Mouse (Mus musculus) liver, embryonic 13.5 days (tissue): ENCODE results near the gene Zfp273. TPM values are rescaled to one million over a fixed set of nuclear protein-coding genes. Genes with fewer than 3 reads are reported as not detected.
"Not testable (repeated sequence)": the region's sequence is repeated elsewhere in the genome, so short reads cannot be mapped to it uniquely, and the experiment has no call there.

Experiments
- ATAC-seq: fragments of 200-750 bp; cut with Nextera tagmentation; 2 replicates; pipeline ENCODE4 v1.8.0; 2017; ENCODE audit warnings: low read depth, mild to moderate bottlenecking, moderate number of reproducible peaks, moderate library complexity
- DNase-seq: peaks from one replicate; pipeline ENCODE4 v3.0.0; 2022
- H3K27ac ChIP-seq: fragments of 300-500 bp; sonication (generic); 2 replicates; pipeline ENCODE4 v1.5.1; 2015; ENCODE audit warnings: moderate library complexity, mild to moderate bottlenecking, inconsistent platforms
- H3K27me3 ChIP-seq: fragments of 300-500 bp; sonication (generic); 2 replicates; pipeline ENCODE4 v1.6.1; 2015; ENCODE audit warnings: mild to moderate bottlenecking, inconsistent platforms
- H3K36me3 ChIP-seq: fragments of 300-500 bp; sonication (generic); 2 replicates; pipeline ENCODE4 v1.6.1; 2015; ENCODE audit warnings: mild to moderate bottlenecking, inconsistent platforms
- H3K4me1 ChIP-seq: fragments of 300-500 bp; sonication (generic); replicated peaks from 2 replicates; pipeline ENCODE4 v1.6.1; 2015; ENCODE audit warnings: inconsistent platforms
- H3K4me2 ChIP-seq: fragments of 300-500 bp; sonication (generic); 2 replicates; pipeline ENCODE4 v1.6.1; 2015; ENCODE audit warnings: inconsistent platforms, mild to moderate bottlenecking, moderate library complexity
- H3K4me3 ChIP-seq: fragments of 300-500 bp; sonication (generic); replicated peaks from 2 replicates; pipeline ENCODE4 v1.5.1; 2015; ENCODE audit warnings: mild to moderate bottlenecking, inconsistent platforms
- H3K9ac ChIP-seq: fragments of 300-500 bp; sonication (generic); 2 replicates; pipeline ENCODE4 v1.6.1; 2015; ENCODE audit warnings: mild to moderate bottlenecking, inconsistent platforms
- H3K9me3 ChIP-seq: fragments of 300-500 bp; sonication (generic); replicated peaks from 2 replicates; pipeline ENCODE4 v1.6.1; 2016; ENCODE audit warnings: inconsistent platforms
- WGBS: fragments of 180-500 bp; shearing (Covaris S2); methylation state at CpG from one replicate; pipeline ENCODE4 v1.1.7; 2015; ENCODE audit not compliant: insufficient replicate concordance; 5-methylcytosine and 5-hydroxymethylcytosine counted together
- polyA plus RNA-seq: library from polyadenylated mRNA; unstranded; fragments of >200 nt; fragmentation: Nextera tagmentation; extraction: Ambion mirVana; gene quantifications from 2 replicates; pipeline ENCODE4 v1.2.1, GENCODE M21; 2015

Gene Zfp273
- polyA plus RNA-seq = 1.7 and 2.1 TPM in 2 replicates

- ATAC-seq (peak; percentile 92), DNase-seq (peak; percentile 51)
- peaks cover 3% of the 10 kb centered on the region; the same call in 1 of the 2 replicates for H3K4me1 ChIP-seq
- peaks cover 9% of the 10 kb centered on the region; the same call in 1 of the 2 replicates for H3K36me3 ChIP-seq
- H3K9me3 ChIP-seq = no peaks in the 10 kb centered on the region
- peak within 1 kb of the TSS; percentile 75 for H3K4me3 ChIP-seq
- peak within 1 kb of the TSS; percentile 66 for H3K4me2 ChIP-seq
- 4% methylated on average over 31 of the region's 31 CpGs for WGBS
- H3K27me3 ChIP-seq = no peaks in the 10 kb centered on the region
- peak within 1 kb of the TSS; percentile 54 for H3K27ac ChIP-seq
- H3K9ac ChIP-seq = peak within 1 kb of the TSS; percentile 68
These were observed at the start of gene Zfp273 for GRCm38 (mm10) chr13:67813710-67814660. Gene Zfp273 (plus strand): TSS chr13:67813740.

- no peak within 1 kb of the TSS for H3K27ac ChIP-seq
These were observed 34.0 kb upstream of the Zfp273 start, which contains the start of gene Zfp493 for GRCm38 (mm10) chr13:67779265-67780221. Gene Zfp493 (plus strand): TSS chr13:67779693.

GRCm38 (mm10) chr13:67791921-67792455 lies 21.6 kb upstream of the Zfp273 start:
- no peaks in the 10 kb centered on the region for H3K9me3 ChIP-seq

More at GRCm38 (mm10) chr13:67779265-67780221, 34.0 kb upstream of the Zfp273 start, which contains the start of gene Zfp493:
- Histone ChIP-seq H3K4me3 (peak within 1 kb of the TSS; percentile 68), H3K9me3 (no peaks in the 10 kb centered on the region), H3K9ac (peak within 1 kb of the TSS; percentile 66), H3K27me3 (no peaks in the 10 kb centered on the region), H3K4me2 (peak within 1 kb of the TSS; percentile 76), H3K4me1 (peaks cover 8% of the 10 kb centered on the region), H3K36me3 (no peaks in the 10 kb centered on the region)
- DNase-seq (peak; percentile 40), ATAC-seq (peak; percentile 91)
- WGBS = 5% methylated on average over 26 of the region's 26 CpGs

GRCm38 (mm10) chr13:67798618-67799017 lies 14.9 kb upstream of the Zfp273 start:
- Histone ChIP-seq H3K4me2 (no peak overlapping the region), H3K36me3 (no peaks in the 10 kb centered on the region), H3K9me3 (no peaks in the 10 kb centered on the region), H3K27me3 (no peaks in the 10 kb centered on the region), H3K4me3 (no peak overlapping the region), H3K9ac (no peak overlapping the region), H3K4me1 (no peaks in the 10 kb centered on the region; the same call in 1 of the 2 replicates), H3K27ac (no peak overlapping the region)
- no peak for DNase-seq
- WGBS = 78% methylated on average over 3 of the region's 3 CpGs
- ATAC-seq = no peak

More at GRCm38 (mm10) chr13:67791921-67792455, 21.6 kb upstream of the Zfp273 start:
- H3K4me1 ChIP-seq = no peaks in the 10 kb centered on the region
- no peak overlapping the region for H3K27ac ChIP-seq
- no peak overlapping the region for H3K4me3 ChIP-seq
- no peak overlapping the region for H3K9ac ChIP-seq
- peaks cover 4% of the 10 kb centered on the region; the same call in 1 of the 2 replicates for H3K36me3 ChIP-seq
- DNase-seq (no peak), ATAC-seq (no peak)
- no peak overlapping the region for H3K4me2 ChIP-seq
- 78% methylated on average over 10 of the region's 10 CpGs for WGBS
- no peaks in the 10 kb centered on the region for H3K27me3 ChIP-seq

- H3K9ac ChIP-seq, ATAC-seq, DNase-seq, H3K27ac ChIP-seq, H3K4me2 ChIP-seq, H3K36me3 ChIP-seq, H3K4me1 ChIP-seq, H3K27me3 ChIP-seq, H3K9me3 ChIP-seq, H3K4me3 ChIP-seq: not testable (repeated sequence)
- 72% methylated on average over 3 of the region's 3 CpGs for WGBS
These were observed 14.4 kb upstream of the Zfp273 start for GRCm38 (mm10) chr13:67799151-67799550.

GRCm38 (mm10) chr13:67811651-67812210 lies 1.8 kb upstream of the Zfp273 start:
- H3K27me3 ChIP-seq = no peaks in the 10 kb centered on the region
- H3K9ac ChIP-seq = no peak overlapping the region
- no peaks in the 10 kb centered on the region for H3K9me3 ChIP-seq
- H3K27ac ChIP-seq = no peak overlapping the region
- H3K4me1 ChIP-seq = peaks cover 3% of the 10 kb centered on the region; the same call in 1 of the 2 replicates
- no peak overlapping the region for H3K4me3 ChIP-seq
- ATAC-seq (no peak), DNase-seq (no peak)
- 0 out of 2 replicates have a peak, but pooled peaks cover 3% of the 10 kb centered on the region for H3K36me3 ChIP-seq
- WGBS = 30% methylated on average over 1 of the region's 1 CpGs
- no peak overlapping the region for H3K4me2 ChIP-seq

GRCm38 (mm10) chr13:67812961-67813709 lies 405 bp upstream of the Zfp273 start:
- peak overlapping the region; percentile 68; the same call in 1 of the 2 replicates for H3K9ac ChIP-seq
- H3K36me3 ChIP-seq = 0 out of 2 replicates have a peak, but pooled peaks cover 3% of the 10 kb centered on the region
- no peak for DNase-seq
- H3K4me3 ChIP-seq = peak overlapping the region; percentile 75
- no peaks in the 10 kb centered on the region for H3K27me3 ChIP-seq
- H3K9me3 ChIP-seq = no peaks in the 10 kb centered on the region
- no peak overlapping the region for H3K27ac ChIP-seq
- peak overlapping the region; percentile 66 for H3K4me2 ChIP-seq
- ATAC-seq = no peak
- peaks cover 3% of the 10 kb centered on the region; the same call in 1 of the 2 replicates for H3K4me1 ChIP-seq
- WGBS = 69% methylated on average over 8 of the region's 8 CpGs

GRCm38 (mm10) chr13:67818636-67819035 lies 5.1 kb downstream of the Zfp273 start:
- no peak for DNase-seq
- Histone ChIP-seq H3K27ac (no peak overlapping the region), H3K27me3 (no peaks in the 10 kb centered on the region), H3K9ac (no peak overlapping the region), H3K4me3 (no peak overlapping the region), H3K9me3 (no peaks in the 10 kb centered on the region), H3K4me2 (no peak overlapping the region), H3K36me3 (peaks cover 23% of the 10 kb centered on the region), H3K4me1 (peaks cover 3% of the 10 kb centered on the region; the same call in 1 of the 2 replicates)
- no peak for ATAC-seq
- WGBS = 51% methylated on average over 1 of the region's 1 CpGs

- Histone ChIP-seq H3K27me3 (no peaks in the 10 kb centered on the region), H3K9ac (peak within 1 kb of the TSS; percentile 61), H3K4me3 (peak within 1 kb of the TSS; percentile 65), H3K4me2 (peak within 1 kb of the TSS; percentile 68), H3K9me3 (no peaks in the 10 kb centered on the region), H3K4me1 (peaks cover 5% of the 10 kb centered on the region; the same call in 1 of the 2 replicates), H3K36me3 (peaks cover 6% of the 10 kb centered on the region), H3K27ac (no peak within 1 kb of the TSS)
- peak; percentile 68 for ATAC-seq
- 4% methylated on average over 14 of the region's 14 CpGs for WGBS
- no peak for DNase-seq
These were observed 17.4 kb downstream of the Zfp273 start, which contains the start of gene Gm10037 for GRCm38 (mm10) chr13:67830911-67831336. Gene Gm10037 (plus strand): TSS chr13:67831106.

- ATAC-seq, H3K4me1 ChIP-seq, H3K9me3 ChIP-seq, H3K9ac ChIP-seq, H3K36me3 ChIP-seq, H3K27me3 ChIP-seq, H3K27ac ChIP-seq, DNase-seq, H3K4me3 ChIP-seq, H3K4me2 ChIP-seq: not testable (repeated sequence)
These were observed 19.6 kb downstream of the Zfp273 start for GRCm38 (mm10) chr13:67833137-67833536.
